Mouse (Mus musculus): ENCODE data around the gene Nav2. TPM values are rescaled to one million over a fixed set of nuclear protein-coding genes. Genes with fewer than 3 reads are reported as not detected.
A peak's percentile ranks its signal among the peaks of the same experiment; 100 is the strongest.

Gene Nav2
- polyA plus RNA-seq, 1 experiment from 2014 or later: 36.1 TPM

- Histone ChIP-seq H3K27me3 (ENCODE audit: control insufficient read depth, insufficient read depth, low read length) (no peaks in the 10 kb centered on the region), H3K4me1 (replicated peaks; ENCODE audit: control insufficient read depth, insufficient read depth, low read length) (peaks cover 12% of the 10 kb centered on the region), H3K9me3 (ENCODE audit: control insufficient read depth, low read length) (no peaks in the 10 kb centered on the region), H3K4me3 (ENCODE audit: low read depth, low read length) (no peak overlapping the region), H3K36me3 (ENCODE audit: control insufficient read depth, insufficient read depth, low read length) (no peaks in the 10 kb centered on the region), H3K27ac (ENCODE audit: low read depth, low read length) (0 out of 2 replicates have a peak overlapping the region, but pooled peaks have one; percentile 75), H3K4me2 (replicated peaks; ENCODE audit: low read depth, low read length) (no peak overlapping the region), H3K9ac (ENCODE audit: low read depth, low read length) (0 out of 2 replicates have a peak overlapping the region, but pooled peaks have one; percentile 15)
- 47% methylated on average over 13 of the region's 13 CpGs for WGBS
- peak; percentile 49 for DNase-seq (ENCODE audit: low spot score)
- peak; percentile 14; the same call in 1 of the 2 replicates for ATAC-seq (ENCODE audit: low FRiP score)
These were observed 588.4 kb downstream of the Nav2 start for GRCm38 (mm10) chr7:49496766-49497425.

DNA sequence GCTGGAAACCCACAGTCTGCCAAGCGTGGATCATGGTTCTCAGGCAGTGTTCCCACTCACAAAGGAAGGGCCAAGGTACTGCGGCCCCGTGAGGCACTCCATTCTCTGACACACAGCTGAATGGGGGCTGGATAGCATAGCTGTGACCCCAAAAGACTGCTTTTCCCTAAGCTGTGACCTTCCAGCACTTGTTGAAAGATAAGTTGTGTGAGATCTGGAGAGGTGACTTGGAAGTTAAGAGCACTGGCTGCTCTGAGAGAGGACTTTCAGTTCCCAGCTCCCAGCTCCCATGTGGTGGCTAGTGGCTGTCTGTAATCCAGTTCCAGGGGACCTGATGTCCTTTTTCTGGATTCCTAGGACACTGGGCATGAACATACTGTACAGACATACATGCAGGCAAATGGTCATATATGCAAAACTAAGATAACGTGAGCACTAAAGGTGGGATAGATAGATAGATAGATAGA lies 588.9 kb downstream of the Nav2 start:
- no peak overlapping the region for H3K27ac ChIP-seq (ENCODE audit: low read depth, low read length)
- H3K9ac ChIP-seq (ENCODE audit: low read depth, low read length): no peak overlapping the region
- no peaks in the 10 kb centered on the region for H3K9me3 ChIP-seq (ENCODE audit: control insufficient read depth, low read length)
- H3K4me2 ChIP-seq (replicated peaks; ENCODE audit: low read depth, low read length): no peak overlapping the region
- no peak overlapping the region for H3K4me3 ChIP-seq (ENCODE audit: low read depth, low read length)
- no peaks in the 10 kb centered on the region for H3K36me3 ChIP-seq (ENCODE audit: control insufficient read depth, insufficient read depth, low read length)
- peaks cover 12% of the 10 kb centered on the region for H3K4me1 ChIP-seq (replicated peaks; ENCODE audit: control insufficient read depth, insufficient read depth, low read length)
- no peaks in the 10 kb centered on the region for H3K27me3 ChIP-seq (ENCODE audit: control insufficient read depth, insufficient read depth, low read length)
- 74% methylated on average over 4 of the region's 4 CpGs for whole genome bisulfite sequencing
- no peak for ATAC-seq (ENCODE audit: low FRiP score)
- no peak for DNase-seq (ENCODE audit: low spot score)

- Histone ChIP-seq H3K36me3 (ENCODE audit: control insufficient read depth, insufficient read depth, low read length) (no peaks in the 10 kb centered on the region), H3K4me3 (ENCODE audit: low read depth, low read length) (no peak overlapping the region), H3K4me2 (replicated peaks; ENCODE audit: low read depth, low read length) (no peak overlapping the region), H3K27me3 (ENCODE audit: control insufficient read depth, insufficient read depth, low read length) (no peaks in the 10 kb centered on the region), H3K27ac (ENCODE audit: low read depth, low read length) (no peak overlapping the region), H3K4me1 (replicated peaks; ENCODE audit: control insufficient read depth, insufficient read depth, low read length) (peaks cover 15% of the 10 kb centered on the region), H3K9ac (ENCODE audit: low read depth, low read length) (no peak overlapping the region), H3K9me3 (ENCODE audit: control insufficient read depth, low read length) (no peaks in the 10 kb centered on the region)
- 89% methylated on average over 6 of the region's 6 CpGs for WGBS
- ATAC-seq (ENCODE audit: low FRiP score) (no peak), DNase-seq (ENCODE audit: low spot score) (no peak)
These were observed 591.1 kb downstream of the Nav2 start for GRCm38 (mm10) chr7:49499598-49499997.

- Histone ChIP-seq H3K27me3 (ENCODE audit: control insufficient read depth, insufficient read depth, low read length) (no peaks in the 10 kb centered on the region), H3K9ac (ENCODE audit: low read depth, low read length) (no peak overlapping the region), H3K27ac (ENCODE audit: low read depth, low read length) (no peak overlapping the region), H3K4me2 (replicated peaks; ENCODE audit: low read depth, low read length) (no peak overlapping the region), H3K4me3 (ENCODE audit: low read depth, low read length) (no peak overlapping the region), H3K9me3 (ENCODE audit: control insufficient read depth, low read length) (no peaks in the 10 kb centered on the region), H3K36me3 (ENCODE audit: control insufficient read depth, insufficient read depth, low read length) (no peaks in the 10 kb centered on the region), H3K4me1 (replicated peaks; ENCODE audit: control insufficient read depth, insufficient read depth, low read length) (peaks cover 17% of the 10 kb centered on the region)
- no peak for DNase-seq (ENCODE audit: low spot score)
- no peak for ATAC-seq (ENCODE audit: low FRiP score)
- WGBS: 98% methylated on average over 5 of the region's 5 CpGs
These were observed 592.4 kb downstream of the Nav2 start for GRCm38 (mm10) chr7:49500916-49501315.

GRCm38 (mm10) chr7:49503419-49503818 lies 594.9 kb downstream of the Nav2 start:
- H3K27me3 ChIP-seq (ENCODE audit: control insufficient read depth, insufficient read depth, low read length): no peaks in the 10 kb centered on the region
- no peak overlapping the region for H3K27ac ChIP-seq (ENCODE audit: low read depth, low read length)
- ATAC-seq (ENCODE audit: low FRiP score) (no peak), DNase-seq (ENCODE audit: low spot score) (no peak)
- H3K36me3 ChIP-seq (ENCODE audit: control insufficient read depth, insufficient read depth, low read length): no peaks in the 10 kb centered on the region
- no peaks in the 10 kb centered on the region for H3K9me3 ChIP-seq (ENCODE audit: control insufficient read depth, low read length)
- no peak overlapping the region for H3K9ac ChIP-seq (ENCODE audit: low read depth, low read length)
- no peak overlapping the region for H3K4me2 ChIP-seq (replicated peaks; ENCODE audit: low read depth, low read length)
- 57% methylated on average over 8 of the region's 8 CpGs for WGBS
- no peak overlapping the region for H3K4me3 ChIP-seq (ENCODE audit: low read depth, low read length)
- H3K4me1 ChIP-seq (replicated peaks; ENCODE audit: control insufficient read depth, insufficient read depth, low read length): peaks cover 5% of the 10 kb centered on the region; the same call in 1 of the 2 replicates

GRCm38 (mm10) chr7:49503881-49504280 lies 595.4 kb downstream of the Nav2 start:
- Histone ChIP-seq H3K9me3 (ENCODE audit: control insufficient read depth, low read length) (no peaks in the 10 kb centered on the region), H3K9ac (ENCODE audit: low read depth, low read length) (no peak overlapping the region), H3K27me3 (ENCODE audit: control insufficient read depth, insufficient read depth, low read length) (no peaks in the 10 kb centered on the region), H3K4me1 (replicated peaks; ENCODE audit: control insufficient read depth, insufficient read depth, low read length) (peaks cover 5% of the 10 kb centered on the region; the same call in 1 of the 2 replicates), H3K27ac (ENCODE audit: low read depth, low read length) (no peak overlapping the region), H3K4me2 (replicated peaks; ENCODE audit: low read depth, low read length) (no peak overlapping the region), H3K4me3 (ENCODE audit: low read depth, low read length) (no peak overlapping the region), H3K36me3 (ENCODE audit: control insufficient read depth, insufficient read depth, low read length) (no peaks in the 10 kb centered on the region)
- ATAC-seq (ENCODE audit: low FRiP score): peak; percentile 59; the same call in 1 of the 2 replicates
- WGBS: 32% methylated on average over 2 of the region's 2 CpGs
- no peak for DNase-seq (ENCODE audit: low spot score)

DNA sequence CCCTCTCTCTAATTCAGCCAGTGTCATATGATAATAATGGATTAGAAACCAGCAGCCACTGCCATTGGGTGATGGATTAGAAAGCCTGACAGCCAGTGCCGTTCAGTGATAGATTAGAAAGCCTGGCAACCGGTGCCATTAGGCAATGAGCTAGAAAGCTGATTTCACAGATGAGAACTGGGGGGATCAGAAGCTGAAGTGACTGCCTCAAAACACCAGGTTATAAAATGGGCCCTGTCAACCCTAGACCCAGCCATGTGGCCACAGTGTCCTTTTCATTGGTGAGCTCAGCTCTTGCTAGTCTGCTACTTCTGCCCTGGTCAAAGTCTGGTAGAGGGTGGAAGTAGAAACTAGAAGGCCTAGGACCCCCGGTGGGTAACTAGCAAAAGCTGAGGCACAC lies 595.8 kb downstream of the Nav2 start:
- no peaks in the 10 kb centered on the region for H3K27me3 ChIP-seq (ENCODE audit: control insufficient read depth, insufficient read depth, low read length)
- no peak overlapping the region for H3K9ac ChIP-seq (ENCODE audit: low read depth, low read length)
- H3K4me2 ChIP-seq (replicated peaks; ENCODE audit: low read depth, low read length): no peak overlapping the region
- ATAC-seq (ENCODE audit: low FRiP score) (peak; percentile 65), DNase-seq (ENCODE audit: low spot score) (peak; percentile 44)
- no peaks in the 10 kb centered on the region for H3K36me3 ChIP-seq (ENCODE audit: control insufficient read depth, insufficient read depth, low read length)
- WGBS: 10% methylated on average over 3 of the region's 3 CpGs
- H3K9me3 ChIP-seq (ENCODE audit: control insufficient read depth, low read length): no peaks in the 10 kb centered on the region
- H3K4me1 ChIP-seq (replicated peaks; ENCODE audit: control insufficient read depth, insufficient read depth, low read length): peaks cover 5% of the 10 kb centered on the region; the same call in 1 of the 2 replicates
- H3K4me3 ChIP-seq (ENCODE audit: low read depth, low read length): no peak overlapping the region
- peak overlapping the region; percentile 37; the same call in 1 of the 2 replicates for H3K27ac ChIP-seq (ENCODE audit: low read depth, low read length)

DNA sequence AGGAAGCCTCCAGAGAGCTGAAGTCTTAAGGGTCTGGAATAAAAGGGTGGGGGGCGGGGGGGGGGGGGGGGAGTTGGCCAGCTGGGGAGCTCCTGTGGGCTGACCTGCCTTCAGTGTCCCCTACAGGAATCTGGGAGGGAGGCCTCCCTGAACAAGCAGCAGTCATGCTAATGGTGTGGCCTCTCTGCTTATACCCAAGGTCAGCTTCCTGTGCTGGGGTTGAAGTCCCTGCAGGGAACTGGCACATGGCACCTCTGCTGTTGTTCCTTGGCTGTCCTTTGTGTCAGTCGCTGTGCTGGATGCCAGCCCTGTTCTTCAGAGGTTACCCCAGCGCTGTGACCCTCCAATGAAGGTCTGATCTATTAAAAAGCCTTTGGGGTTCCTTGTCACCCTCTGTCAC lies 596.5 kb downstream of the Nav2 start:
- Histone ChIP-seq H3K4me3 (ENCODE audit: low read depth, low read length) (no peak overlapping the region), H3K4me2 (replicated peaks; ENCODE audit: low read depth, low read length) (no peak overlapping the region), H3K9ac (ENCODE audit: low read depth, low read length) (no peak overlapping the region), H3K36me3 (ENCODE audit: control insufficient read depth, insufficient read depth, low read length) (no peaks in the 10 kb centered on the region), H3K9me3 (ENCODE audit: control insufficient read depth, low read length) (no peaks in the 10 kb centered on the region), H3K27ac (ENCODE audit: low read depth, low read length) (peak overlapping the region; percentile 63; the same call in 1 of the 2 replicates), H3K27me3 (ENCODE audit: control insufficient read depth, insufficient read depth, low read length) (no peaks in the 10 kb centered on the region), H3K4me1 (replicated peaks; ENCODE audit: control insufficient read depth, insufficient read depth, low read length) (peaks cover 5% of the 10 kb centered on the region; the same call in 1 of the 2 replicates)
- no peak for DNase-seq (ENCODE audit: low spot score)
- 0 out of 2 replicates have a peak, but pooled peaks have one; percentile 38 for ATAC-seq (ENCODE audit: low FRiP score)
- 21% methylated on average over 3 of the region's 3 CpGs for WGBS

Data from hindbrain, embryonic 11.5 days (tissue).